Mouse (Mus musculus) heart, embryonic 16.5 days (tissue): ENCODE measurements around the gene Spcs2. TPM values are rescaled to one million over a fixed set of nuclear protein-coding genes. Genes with fewer than 3 reads are reported as not detected.

Source experiments
- ATAC-seq: fragments of 200-750 bp; cut with Nextera tagmentation; replicated peaks from 2 replicates; pipeline ENCODE4 v1.8.0; 2017; ENCODE audit warnings: moderate number of reproducible peaks; ENCODE audit not compliant: insufficient read depth, low FRiP score; ENCODE audit errors: extremely low read depth
- H3K27ac ChIP-seq: fragments of 300-500 bp; sonication (generic); 2 replicates; pipeline ENCODE4 v1.5.1; 2014; ENCODE audit warnings: mild to moderate bottlenecking, low read length, control low read depth, moderate library complexity
- H3K27me3 ChIP-seq: fragments of 300-500 bp; sonication (generic); 2 replicates; pipeline ENCODE4 v1.6.1; 2014; ENCODE audit warnings: low read length, mixed read lengths; ENCODE audit not compliant: control insufficient read depth, insufficient read depth
- H3K36me3 ChIP-seq: fragments of 300-500 bp; sonication (generic); 2 replicates; pipeline ENCODE4 v1.6.1; 2014; ENCODE audit not compliant: control insufficient read depth, insufficient read depth
- H3K4me1 ChIP-seq: fragments of 300-500 bp; sonication (generic); 2 replicates; pipeline ENCODE4 v1.6.1; 2014; ENCODE audit warnings: low read length, mixed read lengths; ENCODE audit not compliant: control insufficient read depth, insufficient read depth
- H3K4me2 ChIP-seq: fragments of 300-500 bp; sonication (generic); 2 replicates; pipeline ENCODE4 v1.6.1; 2014; ENCODE audit warnings: low read depth, mild to moderate bottlenecking, control low read depth, low read length
- H3K4me3 ChIP-seq: fragments of 300-500 bp; sonication (generic); 2 replicates; pipeline ENCODE4 v1.5.1; 2014; ENCODE audit warnings: mild to moderate bottlenecking, control low read depth, low read length
- H3K9ac ChIP-seq: fragments of 300-500 bp; sonication (generic); 2 replicates; pipeline ENCODE4 v1.6.1; 2014; ENCODE audit warnings: low read length, control low read depth
- H3K9me3 ChIP-seq: fragments of 300-500 bp; sonication (generic); replicated peaks from 2 replicates; pipeline ENCODE4 v1.6.1; 2016; ENCODE audit warnings: low read length; ENCODE audit not compliant: control insufficient read depth
- WGBS: fragments of 180-500 bp; shearing (Covaris S2); extraction: QIAGEN DNeasy Blood & Tissue Kit; methylation state at CpG from one replicate; pipeline ENCODE4 v1.1.7; 2014; 5-methylcytosine and 5-hydroxymethylcytosine counted together
- polyA plus RNA-seq: library from polyadenylated mRNA; unstranded; fragments of >200 nt; fragmentation: Nextera tagmentation; extraction: Ambion mirVana; gene quantifications from 2 replicates; pipeline ENCODE4 v1.2.1, GENCODE M21; 2015

Spcs2 gene
- polyA plus RNA-seq, 1 experiment from 2014 or later: 224 TPM

GRCm38 (mm10) chr7:99893967-99894366 is 30.7 kb upstream of the Spcs2 start:
- Histone ChIP-seq H3K27ac (no peak overlapping the region), H3K9me3 (no peaks in the 10 kb centered on the region), H3K4me2 (no peak overlapping the region), H3K27me3 (no peaks in the 10 kb centered on the region), H3K9ac (no peak overlapping the region), H3K36me3 (no peaks in the 10 kb centered on the region), H3K4me3 (no peak overlapping the region), H3K4me1 (no peaks in the 10 kb centered on the region)
- 79% methylated on average over 3 of the region's 3 CpGs for WGBS
- no peak for ATAC-seq

- no peak overlapping the region for H3K9ac ChIP-seq
- ATAC-seq: no peak
- no peaks in the 10 kb centered on the region for H3K4me1 ChIP-seq
- 80% methylated on average over 2 of the region's 2 CpGs for WGBS
- H3K4me3 ChIP-seq: no peak overlapping the region
- no peaks in the 10 kb centered on the region for H3K9me3 ChIP-seq
- H3K36me3 ChIP-seq: no peaks in the 10 kb centered on the region
- H3K27ac ChIP-seq: no peak overlapping the region
- H3K27me3 ChIP-seq: no peaks in the 10 kb centered on the region
- no peak overlapping the region for H3K4me2 ChIP-seq
These were observed 29.1 kb upstream of the Spcs2 start for GRCm38 (mm10) chr7:99892351-99892750.

GRCm38 (mm10) chr7:99891471-99891870 is 28.2 kb upstream of the Spcs2 start:
- no peaks in the 10 kb centered on the region for H3K9me3 ChIP-seq
- H3K4me1 ChIP-seq: no peaks in the 10 kb centered on the region
- H3K4me3 ChIP-seq: no peak overlapping the region
- no peak overlapping the region for H3K4me2 ChIP-seq
- H3K27ac ChIP-seq: no peak overlapping the region
- 42% methylated on average over 3 of the region's 3 CpGs for WGBS
- H3K36me3 ChIP-seq: no peaks in the 10 kb centered on the region
- ATAC-seq: no peak
- no peak overlapping the region for H3K9ac ChIP-seq
- no peaks in the 10 kb centered on the region for H3K27me3 ChIP-seq

DNA sequence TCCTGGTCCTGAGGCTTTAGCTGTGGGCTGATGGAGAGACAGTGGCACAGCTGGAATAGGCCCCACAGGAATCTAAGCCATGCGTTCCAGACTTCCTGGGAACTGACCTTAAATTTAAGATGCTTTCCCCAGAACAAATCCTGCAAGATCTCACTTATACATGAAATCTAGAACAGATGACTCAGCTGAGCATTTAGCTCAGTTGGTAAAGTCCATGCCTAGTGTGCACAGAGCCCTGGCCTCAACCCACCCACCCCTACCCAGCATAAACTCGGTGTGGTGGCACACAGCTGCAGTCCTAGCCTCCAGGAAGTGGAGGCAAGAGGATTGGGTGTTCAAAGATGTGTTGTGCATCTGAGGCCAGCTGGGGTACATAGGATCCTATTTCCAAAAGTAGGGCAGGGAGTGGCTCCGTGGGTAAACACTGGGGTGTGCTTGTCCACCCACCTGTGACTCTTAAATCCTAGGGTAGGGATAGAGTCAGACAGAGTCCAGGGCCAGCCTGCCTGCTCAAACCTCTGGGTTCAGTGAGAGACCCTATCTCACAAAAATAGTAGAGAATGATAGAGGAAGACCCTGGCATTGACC is 27.0 kb upstream of the Spcs2 start:
- Histone ChIP-seq H3K4me2 (no peak overlapping the region), H3K4me1 (no peaks in the 10 kb centered on the region), H3K27me3 (no peaks in the 10 kb centered on the region), H3K4me3 (no peak overlapping the region), H3K9me3 (no peaks in the 10 kb centered on the region), H3K9ac (no peak overlapping the region), H3K36me3 (no peaks in the 10 kb centered on the region), H3K27ac (no peak overlapping the region)
- no peak for ATAC-seq
- WGBS: 64% methylated on average over 3 of the region's 3 CpGs

- Histone ChIP-seq H3K4me1 (no peaks in the 10 kb centered on the region), H3K9ac (no peak overlapping the region), H3K4me3 (no peak overlapping the region), H3K36me3 (no peaks in the 10 kb centered on the region), H3K9me3 (no peaks in the 10 kb centered on the region), H3K4me2 (no peak overlapping the region), H3K27me3 (no peaks in the 10 kb centered on the region), H3K27ac (no peak overlapping the region)
- 39% methylated on average over 10 of the region's 10 CpGs for WGBS
- ATAC-seq: no peak
These were observed 26.1 kb upstream of the Spcs2 start for GRCm38 (mm10) chr7:99889175-99889880.

DNA sequence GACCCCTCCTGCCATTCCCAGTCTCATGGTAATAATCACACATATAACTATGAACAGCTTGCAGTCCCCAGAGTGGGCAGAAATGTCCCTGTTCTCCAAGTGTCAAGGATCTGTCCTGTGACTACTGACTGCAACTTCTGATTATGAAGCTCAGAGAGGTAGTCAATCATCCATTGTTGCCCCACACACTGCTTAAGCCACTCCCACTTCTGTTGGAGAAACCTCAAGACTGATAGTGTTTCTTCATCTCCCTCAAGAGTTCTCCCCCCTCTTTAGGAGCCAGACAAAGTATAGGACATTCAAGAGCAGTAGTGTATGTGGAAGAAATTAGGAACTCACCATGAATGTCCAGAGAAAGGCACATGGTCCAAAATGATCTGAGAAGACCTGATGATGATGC is 24.5 kb upstream of the Spcs2 start:
- ATAC-seq: no peak

GRCm38 (mm10) chr7:99887230-99887735 is 24.0 kb upstream of the Spcs2 start:
- H3K9ac ChIP-seq: no peak overlapping the region

More for the DNA sequence above, 24.5 kb upstream of the Spcs2 start:
- no peak overlapping the region for H3K4me2 ChIP-seq
- no peak overlapping the region for H3K9ac ChIP-seq
- H3K27ac ChIP-seq: no peak overlapping the region
- no peaks in the 10 kb centered on the region for H3K4me1 ChIP-seq
- no peaks in the 10 kb centered on the region for H3K27me3 ChIP-seq
- H3K4me3 ChIP-seq: no peak overlapping the region
- no peaks in the 10 kb centered on the region for H3K9me3 ChIP-seq
- no peaks in the 10 kb centered on the region for H3K36me3 ChIP-seq

DNA sequence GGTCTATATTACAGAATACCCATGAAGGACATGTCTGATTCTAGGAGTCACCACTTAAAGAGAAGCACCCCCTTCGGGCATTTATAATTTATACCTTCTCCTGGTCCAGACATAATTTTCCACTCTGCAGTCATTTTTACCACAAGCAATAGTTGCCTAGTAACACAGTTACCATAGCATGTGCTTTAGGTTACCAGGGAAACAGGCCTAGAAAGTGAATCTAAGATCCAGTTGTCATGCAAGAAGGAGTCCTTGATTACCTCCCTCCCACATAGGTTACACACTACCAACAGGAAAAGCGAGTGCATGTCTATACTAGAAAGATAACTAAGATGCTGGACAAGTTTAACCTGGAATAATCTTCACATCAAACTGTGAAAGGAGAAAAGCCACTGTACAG is 15.0 kb upstream of the Spcs2 start:
- Histone ChIP-seq H3K27ac (no peak overlapping the region), H3K4me1 (peaks cover 5% of the 10 kb centered on the region), H3K4me2 (no peak overlapping the region), H3K36me3 (no peaks in the 10 kb centered on the region), H3K4me3 (no peak overlapping the region), H3K9ac (no peak overlapping the region), H3K9me3 (no peaks in the 10 kb centered on the region), H3K27me3 (peaks cover 2% of the 10 kb centered on the region; the same call in 1 of the 2 replicates)
- WGBS: 67% methylated on average over 2 of the region's 2 CpGs
- no peak for ATAC-seq

More at GRCm38 (mm10) chr7:99887230-99887735, 24.0 kb upstream of the Spcs2 start:
- no peaks in the 10 kb centered on the region for H3K9me3 ChIP-seq
- no peak for ATAC-seq
- H3K27ac ChIP-seq: no peak overlapping the region
- H3K27me3 ChIP-seq: no peaks in the 10 kb centered on the region
- 68% methylated on average over 2 of the region's 2 CpGs for WGBS
- H3K4me1 ChIP-seq: no peaks in the 10 kb centered on the region
- H3K4me2 ChIP-seq: no peak overlapping the region
- no peaks in the 10 kb centered on the region for H3K36me3 ChIP-seq
- no peak overlapping the region for H3K4me3 ChIP-seq

DNA sequence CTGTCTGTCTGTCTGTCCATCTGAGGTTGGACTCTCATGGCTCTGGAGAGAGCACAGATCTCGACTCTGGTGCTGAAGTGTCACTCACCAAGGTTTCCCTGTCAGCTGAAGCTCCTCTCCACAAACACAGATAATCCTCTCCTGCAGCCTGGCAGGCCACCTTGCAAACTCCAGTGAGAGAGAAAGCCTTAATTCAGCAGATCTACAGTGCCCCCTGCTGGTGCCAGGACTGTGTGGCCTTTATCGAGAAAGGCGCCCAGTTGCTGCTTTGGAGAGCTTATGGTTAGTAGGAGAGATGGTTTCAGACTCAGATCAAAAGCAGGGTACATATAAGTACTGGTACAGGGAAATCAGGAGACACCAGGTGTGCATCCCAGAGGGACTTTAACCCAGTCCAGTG is 13.1 kb upstream of the Spcs2 start:
- Histone ChIP-seq H3K4me3 (no peak overlapping the region), H3K36me3 (no peaks in the 10 kb centered on the region), H3K27ac (no peak overlapping the region), H3K9ac (no peak overlapping the region), H3K4me2 (no peak overlapping the region), H3K27me3 (peaks cover 2% of the 10 kb centered on the region; the same call in 1 of the 2 replicates), H3K4me1 (peaks cover 5% of the 10 kb centered on the region), H3K9me3 (no peaks in the 10 kb centered on the region)
- 0% methylated on average over 3 of the region's 3 CpGs for WGBS
- peak; percentile 58 for ATAC-seq
